Mouse (Mus musculus) heart, postnatal 0 days (tissue): Measurements from ENCODE around the gene B4galt1. TPM values are rescaled to one million over a fixed set of nuclear protein-coding genes. Genes with fewer than 3 reads are reported as not detected.

Experiments
- ATAC-seq: fragments of 200-750 bp; cut with Nextera tagmentation; 2 replicates; pipeline ENCODE4 v1.8.0; 2017; ENCODE audit warnings: low read depth, moderate number of reproducible peaks, moderate library complexity; ENCODE audit not compliant: insufficient read depth
- DNase-seq: peaks from one replicate; pipeline ENCODE4 v3.0.0-alpha.2; 2016; ENCODE audit warnings: low spot score
- H3K27ac ChIP-seq: fragments of 300-500 bp; sonication (generic); 2 replicates; pipeline ENCODE4 v1.5.1; 2014; ENCODE audit warnings: low read depth, mild to moderate bottlenecking
- H3K27me3 ChIP-seq: fragments of 300-500 bp; sonication (generic); 2 replicates; pipeline ENCODE4 v1.6.1; 2014; ENCODE audit warnings: low read length, mixed read lengths; ENCODE audit not compliant: control insufficient read depth, insufficient read depth
- H3K36me3 ChIP-seq: fragments of 300-500 bp; sonication (generic); replicated peaks from 2 replicates; pipeline ENCODE4 v1.6.1; 2014; ENCODE audit warnings: low read length, mixed read lengths; ENCODE audit not compliant: control insufficient read depth, insufficient read depth
- H3K4me1 ChIP-seq: fragments of 300-500 bp; sonication (generic); 2 replicates; pipeline ENCODE4 v1.6.1; 2014; ENCODE audit warnings: antibody characterized with exemption; ENCODE audit not compliant: control insufficient read depth, insufficient read depth
- H3K4me2 ChIP-seq: fragments of 300-500 bp; sonication (generic); 2 replicates; pipeline ENCODE4 v1.6.1; 2014; ENCODE audit warnings: low read depth, mild to moderate bottlenecking, low read length, moderate library complexity
- H3K4me3 ChIP-seq: fragments of 300-500 bp; sonication (generic); 2 replicates; pipeline ENCODE4 v1.5.1; 2014; ENCODE audit warnings: low read depth, low read length
- H3K9ac ChIP-seq: fragments of 300-500 bp; sonication (generic); replicated peaks from 2 replicates; pipeline ENCODE4 v1.6.1; 2014; ENCODE audit warnings: low read depth, low read length, mixed read lengths
- H3K9me3 ChIP-seq: fragments of 300-500 bp; sonication (generic); replicated peaks from 2 replicates; pipeline ENCODE4 v1.6.1; 2016; ENCODE audit warnings: low read length; ENCODE audit not compliant: control insufficient read depth
- CTCF ChIP-seq: IDR thresholded peaks from 2 replicates; pipeline ENCODE4 v1.5.1; 2016; ENCODE audit warnings: antibody characterized with exemption, control low read depth, low read depth
- EP300 ChIP-seq: IDR thresholded peaks from 2 replicates; pipeline ENCODE4 v1.6.1; 2016; ENCODE audit warnings: antibody characterized with exemption, low read depth
- WGBS: fragments of 180-500 bp; shearing (Covaris S2); extraction: QIAGEN DNeasy Blood & Tissue Kit; methylation state at CpG from one replicate; pipeline ENCODE4 v1.1.7; 2014; 5-methylcytosine and 5-hydroxymethylcytosine counted together
- polyA plus RNA-seq: library from polyadenylated mRNA; unstranded; fragments of >200 nt; fragmentation: Nextera tagmentation; extraction: Ambion mirVana; gene quantifications from 2 replicates; pipeline ENCODE4 v1.2.1, GENCODE M21; 2015
- total RNA-seq: library from RNA; depleted of rRNA; stranded (reverse); fragments of >200 nt; gene quantifications from 2 replicates; pipeline ENCODE4 v1.2.3, GENCODE M21; 2014; ENCODE audit warnings: low replicate concordance

Gene B4galt1
- total and polyA plus RNA-seq, 2 experiments from 2014 or later: 49.6 to 125 TPM

GRCm38 (mm10) chr4:40872129-40872528 is 18.3 kb upstream of the B4galt1 start:
- no peak overlapping the region for H3K4me3 ChIP-seq
- H3K9ac ChIP-seq: no peak overlapping the region
- TF ChIP-seq EP300 (no peak), CTCF (no peak)
- no peaks in the 10 kb centered on the region for H3K9me3 ChIP-seq
- 82% methylated on average over 3 of the region's 3 CpGs for WGBS
- no peaks in the 10 kb centered on the region for H3K27me3 ChIP-seq
- ATAC-seq (no peak), DNase-seq (no peak)
- H3K27ac ChIP-seq: no peak overlapping the region
- H3K4me2 ChIP-seq: no peak overlapping the region
- H3K4me1 ChIP-seq: peaks cover 34% of the 10 kb centered on the region
- no peaks in the 10 kb centered on the region for H3K36me3 ChIP-seq

- Histone ChIP-seq H3K9ac (no peak overlapping the region), H3K4me3 (no peak overlapping the region), H3K27ac (no peak overlapping the region), H3K4me2 (no peak overlapping the region), H3K9me3 (no peaks in the 10 kb centered on the region), H3K27me3 (no peaks in the 10 kb centered on the region), H3K36me3 (no peaks in the 10 kb centered on the region), H3K4me1 (peaks cover 29% of the 10 kb centered on the region)
- DNase-seq: no peak
- TF ChIP-seq CTCF (no peak), EP300 (no peak)
- ATAC-seq: no peak
- WGBS: 78% methylated on average over 4 of the region's 4 CpGs
Observed at GRCm38 (mm10) chr4:40870206-40870605, 16.4 kb upstream of the B4galt1 start.

DNA sequence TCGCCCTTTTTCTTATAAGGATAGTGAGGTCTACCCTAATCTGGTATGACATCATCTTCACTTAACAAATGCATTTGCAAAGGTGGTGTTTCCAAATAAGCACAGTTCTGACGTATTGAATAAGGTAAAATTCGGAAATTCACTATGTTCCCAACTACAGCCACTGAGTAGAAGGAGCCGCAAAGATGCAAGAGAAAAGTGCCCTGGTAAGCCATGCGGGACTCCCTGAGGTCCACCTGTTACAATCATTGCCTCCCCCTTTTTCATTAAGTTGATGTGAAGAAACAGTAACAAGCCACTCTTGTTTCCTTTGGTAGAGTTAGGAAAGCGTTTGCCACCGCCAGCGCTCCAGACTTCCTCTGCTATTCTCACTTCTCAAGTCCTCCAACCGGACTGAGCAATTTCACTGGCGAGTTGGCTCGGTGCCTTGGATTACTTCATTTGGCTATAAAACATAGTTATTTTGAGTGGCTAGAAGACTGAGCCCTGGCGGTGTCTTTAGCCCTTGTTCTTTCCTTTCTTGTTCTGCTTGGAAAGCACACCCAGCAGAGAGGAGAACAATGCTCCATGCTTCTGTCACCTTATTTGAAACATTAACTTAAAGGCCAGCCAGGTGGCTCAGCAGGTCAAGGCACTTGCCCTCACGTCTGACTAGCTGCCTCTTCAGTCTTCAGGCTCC is 14.9 kb upstream of the B4galt1 start:
- WGBS: 35% methylated on average over 13 of the region's 13 CpGs
- H3K36me3 ChIP-seq: no peaks in the 10 kb centered on the region
- no peaks in the 10 kb centered on the region for H3K9me3 ChIP-seq
- DNase-seq: peak; percentile 86
- no peaks in the 10 kb centered on the region for H3K27me3 ChIP-seq
- no peak overlapping the region; the same call in 1 of the 2 replicates for H3K9ac ChIP-seq
- no peak overlapping the region for H3K4me3 ChIP-seq
- H3K4me2 ChIP-seq: peak overlapping the region; percentile 14; the same call in 1 of the 2 replicates
- TF ChIP-seq CTCF (no peak), EP300 (no peak)
- peaks cover 23% of the 10 kb centered on the region for H3K4me1 ChIP-seq
- peak overlapping the region; percentile 31; the same call in 1 of the 2 replicates for H3K27ac ChIP-seq
- ATAC-seq: peak; percentile 47

DNA sequence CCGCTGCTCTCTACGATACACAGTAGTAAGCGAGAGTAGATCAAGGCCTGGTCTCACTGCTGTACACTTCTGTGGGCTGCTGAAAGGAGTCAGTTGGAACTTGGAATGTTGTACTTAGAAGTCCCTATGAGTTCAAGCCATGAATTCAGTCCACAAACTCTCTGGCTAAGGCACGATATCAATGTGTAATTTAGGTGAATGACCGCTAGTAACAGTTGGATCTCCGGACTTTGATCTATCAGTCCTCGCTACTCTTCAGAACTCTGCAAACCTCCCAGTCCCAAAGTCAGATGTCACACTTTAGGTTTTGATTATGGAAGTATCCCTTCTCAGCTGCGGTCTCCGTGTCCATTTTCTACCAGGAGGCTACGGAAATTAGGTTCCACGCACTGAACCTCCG is 10.6 kb upstream of the B4galt1 start:
- no peak for DNase-seq
- H3K4me3 ChIP-seq: no peak overlapping the region
- H3K36me3 ChIP-seq: no peaks in the 10 kb centered on the region
- no peak overlapping the region for H3K4me2 ChIP-seq
- ATAC-seq: no peak
- H3K27ac ChIP-seq: no peak overlapping the region
- TF ChIP-seq CTCF (no peak), EP300 (no peak)
- peaks cover 12% of the 10 kb centered on the region; the same call in 1 of the 2 replicates for H3K4me1 ChIP-seq
- no peaks in the 10 kb centered on the region for H3K9me3 ChIP-seq
- no peaks in the 10 kb centered on the region for H3K27me3 ChIP-seq
- no peak overlapping the region for H3K9ac ChIP-seq
- WGBS: 93% methylated on average over 12 of the region's 12 CpGs

DNA sequence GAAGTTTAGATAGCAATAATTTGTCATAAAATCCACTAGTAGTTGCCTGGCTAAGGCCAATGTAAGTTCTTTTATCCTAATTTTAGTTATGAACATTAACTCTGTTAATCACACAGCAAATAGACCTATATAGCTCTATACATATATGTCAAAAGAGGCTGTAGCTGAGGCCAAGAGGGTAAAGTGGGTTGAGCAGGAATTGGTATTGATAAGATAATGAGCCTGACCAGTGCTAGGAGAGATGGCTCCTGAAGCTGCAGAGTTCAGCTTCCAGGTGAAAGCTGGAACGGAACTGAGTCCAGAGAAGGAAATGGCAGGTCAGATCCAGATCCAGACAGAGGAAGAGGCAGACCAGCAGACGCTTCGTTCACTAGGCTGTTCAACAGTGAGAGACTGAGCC is 9.5 kb upstream of the B4galt1 start:
- no peak overlapping the region for H3K4me2 ChIP-seq
- no peak for DNase-seq
- WGBS: 69% methylated on average over 3 of the region's 3 CpGs
- H3K9ac ChIP-seq: no peak overlapping the region
- H3K27me3 ChIP-seq: no peaks in the 10 kb centered on the region
- no peaks in the 10 kb centered on the region for H3K9me3 ChIP-seq
- no peak overlapping the region for H3K27ac ChIP-seq
- no peak overlapping the region for H3K4me3 ChIP-seq
- no peak for ATAC-seq
- no peaks in the 10 kb centered on the region for H3K36me3 ChIP-seq
- no peak for TF ChIP-seq CTCF
- no peak for TF ChIP-seq EP300
- H3K4me1 ChIP-seq: peaks cover 3% of the 10 kb centered on the region; the same call in 1 of the 2 replicates

- Histone ChIP-seq H3K4me2 (no peak overlapping the region), H3K9ac (no peak overlapping the region), H3K9me3 (no peaks in the 10 kb centered on the region), H3K36me3 (no peaks in the 10 kb centered on the region), H3K4me3 (no peak overlapping the region), H3K27me3 (no peaks in the 10 kb centered on the region), H3K27ac (no peak overlapping the region), H3K4me1 (no peaks in the 10 kb centered on the region)
- WGBS: 78% methylated on average over 3 of the region's 3 CpGs
- TF ChIP-seq CTCF: no peak
- TF ChIP-seq EP300: no peak
- DNase-seq (no peak), ATAC-seq (no peak)
Observed at GRCm38 (mm10) chr4:40861131-40861530, 7.3 kb upstream of the B4galt1 start.
